Mouse (Mus musculus) embryonic facial prominence, embryonic 10.5 days (tissue): Measurements from ENCODE around the gene Atrnl1. TPM values are rescaled to one million over a fixed set of nuclear protein-coding genes. Genes with fewer than 3 reads are reported as not detected.
A peak's percentile ranks its signal among the peaks of the same experiment; 100 is the strongest.

Experiments
- DNase-seq: peaks from one replicate; pipeline ENCODE4 v3.0.0-alpha.2; 2017; ENCODE audit warnings: low spot score
- H3K27ac ChIP-seq: fragments of 300-500 bp; sonication (generic); replicated peaks from 2 replicates; pipeline ENCODE4 v1.5.1; 2016; ENCODE audit warnings: mild to moderate bottlenecking
- H3K27me3 ChIP-seq: fragments of 300-500 bp; sonication (generic); replicated peaks from 2 replicates; pipeline ENCODE4 v1.6.1; 2016; ENCODE audit warnings: low read depth, mild to moderate bottlenecking; ENCODE audit not compliant: poor library complexity, severe bottlenecking
- H3K36me3 ChIP-seq: fragments of 300-500 bp; sonication (generic); replicated peaks from 2 replicates; pipeline ENCODE4 v1.6.1; 2016; ENCODE audit warnings: mild to moderate bottlenecking, moderate library complexity
- H3K4me1 ChIP-seq: fragments of 300-500 bp; sonication (generic); 2 replicates; pipeline ENCODE4 v1.6.1; 2016
- H3K4me3 ChIP-seq: fragments of 300-500 bp; sonication (generic); 2 replicates; pipeline ENCODE4 v1.5.1; 2016; ENCODE audit warnings: mild to moderate bottlenecking, moderate library complexity
- H3K9me3 ChIP-seq: fragments of 300-500 bp; sonication (generic); 2 replicates; pipeline ENCODE4 v1.6.1; 2016; ENCODE audit warnings: mild to moderate bottlenecking
- whole genome bisulfite sequencing: fragments of 180-500 bp; shearing (Covaris S2); methylation state at CpG from one replicate; pipeline ENCODE4 v1.1.7; 2016; 5-methylcytosine and 5-hydroxymethylcytosine counted together
- polyA plus RNA-seq: library from polyadenylated mRNA; unstranded; fragments of >200 nt; fragmentation: Nextera tagmentation; extraction: Ambion mirVana; gene quantifications from 2 replicates; pipeline ENCODE4 v1.2.1, GENCODE M21; 2016

Gene Atrnl1
- polyA plus RNA-seq, 1 experiment from 2014 or later: 4.3 TPM

DNA sequence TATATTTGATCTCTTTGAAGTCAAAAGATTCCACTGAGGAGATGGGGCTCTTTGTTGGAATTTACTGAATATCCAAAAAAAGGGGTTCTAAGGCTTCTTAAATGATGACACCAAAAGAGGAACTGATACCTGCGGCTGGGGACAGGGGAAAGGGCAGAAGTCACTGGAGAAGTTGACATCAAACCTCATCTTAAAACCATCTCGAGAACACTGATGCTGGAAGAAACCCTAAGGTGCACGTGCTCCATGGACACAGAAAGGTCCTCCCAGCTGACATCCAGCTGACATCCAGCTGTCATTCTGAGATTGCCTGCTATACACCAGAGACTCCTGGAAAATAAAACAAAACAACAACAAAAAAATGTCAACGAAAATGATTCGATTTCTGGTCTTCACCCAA lies 19.9 kb upstream of the Atrnl1 start:
- Histone ChIP-seq H3K27me3 (0 out of 2 replicates have a peak, but pooled peaks cover under 1% of the 10 kb centered on the region), H3K4me1 (peaks cover 15% of the 10 kb centered on the region), H3K36me3 (no peaks in the 10 kb centered on the region), H3K9me3 (no peaks in the 10 kb centered on the region), H3K4me3 (no peak overlapping the region), H3K27ac (no peak overlapping the region)
- no peak for DNase-seq
- 86% methylated on average over 5 of the region's 5 CpGs for WGBS

DNA sequence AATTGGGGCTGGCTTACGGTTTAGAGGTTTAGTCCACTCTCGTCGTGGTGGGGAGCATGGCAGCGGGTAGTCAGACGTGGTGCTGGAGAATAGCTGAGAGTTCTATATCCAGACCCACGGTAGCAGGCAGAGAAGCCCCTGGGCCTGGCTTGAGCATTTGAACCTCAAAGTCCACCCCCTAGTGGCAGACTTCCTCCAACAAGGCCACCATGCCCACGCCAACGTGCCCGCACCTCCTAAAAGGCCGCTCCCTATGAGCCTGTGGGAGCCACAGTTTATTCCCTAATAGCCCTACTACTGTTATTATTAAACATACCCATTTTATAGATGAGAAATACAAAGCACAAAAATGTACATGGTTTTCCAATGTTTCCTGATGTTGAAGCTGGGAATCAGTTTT lies 19.2 kb upstream of the Atrnl1 start:
- Histone ChIP-seq H3K4me1 (peaks cover 8% of the 10 kb centered on the region; the same call in 1 of the 2 replicates), H3K27me3 (0 out of 2 replicates have a peak, but pooled peaks cover 6% of the 10 kb centered on the region), H3K9me3 (no peaks in the 10 kb centered on the region), H3K36me3 (no peaks in the 10 kb centered on the region), H3K27ac (no peak overlapping the region), H3K4me3 (no peak overlapping the region)
- WGBS: 81% methylated on average over 10 of the region's 10 CpGs
- DNase-seq: no peak

DNA sequence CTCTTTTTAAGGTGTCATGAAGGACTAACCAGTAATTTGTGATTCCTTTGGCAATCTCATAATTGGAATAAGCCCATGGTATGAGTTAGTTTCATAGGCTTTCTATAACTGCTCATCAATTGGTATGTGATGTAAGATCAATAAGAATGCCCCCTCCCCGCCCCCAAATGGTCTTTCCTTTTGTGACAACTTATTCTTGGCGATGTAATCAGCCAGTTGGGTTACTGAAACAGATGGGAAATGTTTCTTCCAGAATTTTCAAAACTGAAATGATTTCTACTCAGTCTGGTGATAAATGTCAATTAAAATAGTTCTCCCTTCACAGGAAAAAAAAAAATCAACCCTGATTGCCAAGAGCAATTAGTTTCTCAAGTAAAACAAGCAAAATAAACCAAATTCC lies 18.5 kb upstream of the Atrnl1 start:
- H3K36me3 ChIP-seq: no peaks in the 10 kb centered on the region
- H3K27ac ChIP-seq: no peak overlapping the region
- H3K9me3 ChIP-seq: no peaks in the 10 kb centered on the region
- WGBS: 88% methylated on average over 2 of the region's 2 CpGs
- H3K4me1 ChIP-seq: 0 out of 2 replicates have a peak, but pooled peaks cover 6% of the 10 kb centered on the region
- H3K27me3 ChIP-seq: 0 out of 2 replicates have a peak, but pooled peaks cover 6% of the 10 kb centered on the region
- DNase-seq: no peak
- H3K4me3 ChIP-seq: no peak overlapping the region

DNA sequence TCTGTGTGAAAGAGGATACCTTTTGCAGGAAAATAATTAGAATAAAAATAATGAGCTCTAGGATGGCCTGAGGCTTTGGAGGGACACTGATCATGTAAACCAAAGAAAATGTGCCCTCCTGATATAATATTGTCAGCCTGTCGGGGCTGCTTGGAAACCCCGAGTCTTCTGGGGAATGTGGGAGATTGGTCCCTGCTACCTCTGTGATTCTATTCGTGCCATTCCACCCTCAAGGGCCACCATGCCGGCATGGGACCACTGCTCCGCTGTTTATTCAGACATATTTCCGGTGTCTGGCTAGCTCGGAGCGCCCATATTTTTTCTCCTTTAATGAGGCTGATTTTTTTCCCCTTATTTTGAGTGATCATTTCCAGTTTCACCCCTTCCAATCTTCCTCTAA lies 11.7 kb upstream of the Atrnl1 start:
- no peak overlapping the region for H3K27ac ChIP-seq
- 0 out of 2 replicates have a peak, but pooled peaks cover 6% of the 10 kb centered on the region for H3K27me3 ChIP-seq
- H3K9me3 ChIP-seq: no peaks in the 10 kb centered on the region
- H3K4me3 ChIP-seq: no peak overlapping the region
- 74% methylated on average over 8 of the region's 8 CpGs for WGBS
- DNase-seq: no peak
- no peaks in the 10 kb centered on the region for H3K36me3 ChIP-seq
- peaks cover 38% of the 10 kb centered on the region for H3K4me1 ChIP-seq

DNA sequence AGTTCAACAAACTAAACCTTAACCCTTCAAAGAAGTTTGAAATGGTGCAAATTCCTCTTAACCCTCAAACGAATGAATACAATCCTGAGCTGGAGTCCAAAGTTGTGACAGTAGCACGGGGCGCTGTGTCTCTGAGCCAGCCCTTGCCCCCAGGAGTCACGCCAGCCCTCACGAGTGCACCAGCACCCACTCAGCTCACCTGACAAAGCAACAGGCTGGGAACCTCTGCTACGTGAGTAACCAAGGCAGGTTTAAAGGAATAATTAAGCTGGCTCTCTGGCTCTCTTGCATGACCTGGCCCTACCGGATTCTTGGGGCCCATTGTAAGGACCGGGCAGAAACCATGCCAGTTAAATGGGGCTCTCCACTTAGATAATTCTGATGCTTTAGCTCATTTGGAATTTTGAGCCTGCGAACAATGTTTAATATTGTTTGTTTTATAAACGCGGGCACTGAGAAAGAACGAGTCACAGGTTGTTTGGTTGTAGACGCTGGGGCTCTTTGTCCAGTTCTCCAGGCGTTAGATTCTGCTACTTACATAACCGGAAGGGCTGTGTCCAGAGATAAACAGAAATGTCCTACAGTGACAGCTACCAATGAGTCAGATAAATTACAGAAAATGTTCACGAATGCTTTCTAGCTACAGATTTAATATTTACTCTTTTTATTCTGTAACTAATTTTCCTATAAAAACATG lies 10.5 kb upstream of the Atrnl1 start:
- 66% methylated on average over 16 of the region's 16 CpGs for WGBS
- Histone ChIP-seq H3K4me1 (peaks cover 38% of the 10 kb centered on the region), H3K4me3 (no peak overlapping the region), H3K27ac (peak overlapping the region; percentile 59), H3K9me3 (no peaks in the 10 kb centered on the region), H3K36me3 (no peaks in the 10 kb centered on the region), H3K27me3 (0 out of 2 replicates have a peak, but pooled peaks cover 6% of the 10 kb centered on the region)
- DNase-seq: no peak

DNA sequence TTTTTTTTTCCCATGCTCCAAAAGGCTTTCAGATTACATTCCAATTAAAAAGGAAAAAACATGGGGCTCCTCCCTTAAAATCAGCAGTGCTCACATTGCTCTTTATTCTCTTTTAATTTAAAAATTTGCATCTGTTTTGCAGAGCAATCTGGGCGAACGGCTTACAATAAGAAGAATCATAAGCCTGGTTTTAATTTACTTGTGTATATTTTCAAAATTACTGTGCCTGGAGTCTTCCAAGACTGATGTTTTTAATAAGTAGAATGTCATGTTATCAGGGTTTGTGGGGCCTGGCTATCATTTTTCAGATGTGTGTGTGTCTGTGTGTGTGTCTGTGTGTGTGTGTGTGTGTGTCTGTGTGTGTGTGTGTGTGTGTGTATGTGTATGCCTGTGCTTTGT lies 9.9 kb upstream of the Atrnl1 start:
- no peaks in the 10 kb centered on the region for H3K9me3 ChIP-seq
- no peak overlapping the region; the same call in 1 of the 2 replicates for H3K27ac ChIP-seq
- 0 out of 2 replicates have a peak, but pooled peaks cover 6% of the 10 kb centered on the region for H3K27me3 ChIP-seq
- no peaks in the 10 kb centered on the region for H3K36me3 ChIP-seq
- H3K4me3 ChIP-seq: no peak overlapping the region
- no peak for DNase-seq
- 56% methylated on average over 2 of the region's 2 CpGs for WGBS
- peaks cover 38% of the 10 kb centered on the region for H3K4me1 ChIP-seq

DNA sequence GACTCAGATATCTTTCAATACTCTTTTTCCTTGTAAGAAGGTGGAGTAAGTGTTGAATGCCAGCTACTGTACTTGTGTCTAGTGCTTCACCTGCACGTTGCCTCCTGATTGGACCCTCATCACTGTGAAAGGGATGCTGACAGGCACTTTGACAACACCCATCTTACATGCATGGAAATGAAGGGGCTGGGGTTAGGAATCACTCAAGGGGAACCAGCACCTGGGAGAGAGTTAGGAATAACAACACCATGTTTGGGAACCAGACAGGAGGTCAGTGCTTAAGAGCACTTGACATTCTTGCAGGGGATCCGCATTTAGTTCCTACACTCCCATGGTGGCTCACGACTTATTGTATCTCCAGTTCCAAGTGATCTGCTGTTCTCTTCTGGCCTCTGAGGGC lies 7.2 kb upstream of the Atrnl1 start:
- no peaks in the 10 kb centered on the region for H3K9me3 ChIP-seq
- H3K4me3 ChIP-seq: no peak overlapping the region
- no peak for DNase-seq
- no peaks in the 10 kb centered on the region for H3K27me3 ChIP-seq
- peaks cover 34% of the 10 kb centered on the region for H3K4me1 ChIP-seq
- WGBS: 81% methylated on average over 3 of the region's 3 CpGs
- no peaks in the 10 kb centered on the region for H3K36me3 ChIP-seq
- no peak overlapping the region for H3K27ac ChIP-seq

GRCm38 (mm10) chr19:57605941-57606340 lies 4.9 kb upstream of the Atrnl1 start:
- 93% methylated on average over 3 of the region's 3 CpGs for WGBS
- Histone ChIP-seq H3K9me3 (no peaks in the 10 kb centered on the region), H3K27ac (no peak overlapping the region), H3K4me1 (peaks cover 29% of the 10 kb centered on the region), H3K4me3 (no peak overlapping the region), H3K36me3 (no peaks in the 10 kb centered on the region), H3K27me3 (no peaks in the 10 kb centered on the region)
- no peak for DNase-seq

DNA sequence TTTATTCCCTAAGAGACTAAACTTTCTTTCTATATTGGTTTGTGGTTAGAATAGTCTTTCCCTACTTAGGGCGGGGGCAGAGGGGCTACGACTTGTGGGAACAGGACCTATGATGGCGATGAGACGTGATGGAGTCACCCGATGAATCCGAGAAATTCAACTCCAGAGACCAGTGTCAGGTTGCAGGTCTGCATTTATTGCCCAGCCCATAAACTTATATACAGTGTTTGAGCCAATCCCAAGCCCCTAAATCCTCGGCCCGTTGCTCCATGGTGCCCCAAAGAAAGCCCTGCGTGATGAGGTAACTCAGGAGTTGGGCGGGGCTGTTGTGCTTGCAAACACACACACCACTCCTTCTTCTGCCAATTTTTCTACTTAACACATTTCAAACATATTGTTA lies 4.5 kb upstream of the Atrnl1 start:
- DNase-seq: no peak
- Histone ChIP-seq H3K27me3 (no peaks in the 10 kb centered on the region), H3K9me3 (no peaks in the 10 kb centered on the region), H3K27ac (no peak overlapping the region), H3K36me3 (no peaks in the 10 kb centered on the region), H3K4me3 (no peak overlapping the region), H3K4me1 (peaks cover 29% of the 10 kb centered on the region)
- WGBS: 87% methylated on average over 10 of the region's 10 CpGs

- DNase-seq: no peak
- Histone ChIP-seq H3K4me1 (peaks cover 42% of the 10 kb centered on the region), H3K27me3 (no peaks in the 10 kb centered on the region), H3K27ac (peak overlapping the region; percentile 98), H3K36me3 (no peaks in the 10 kb centered on the region; the same call in 1 of the 2 replicates), H3K4me3 (peak overlapping the region; percentile 97), H3K9me3 (no peaks in the 10 kb centered on the region)
- WGBS: 16% methylated on average over 12 of the region's 12 CpGs
Observed at GRCm38 (mm10) chr19:57609361-57610057, 1.3 kb upstream of the Atrnl1 start.

DNA sequence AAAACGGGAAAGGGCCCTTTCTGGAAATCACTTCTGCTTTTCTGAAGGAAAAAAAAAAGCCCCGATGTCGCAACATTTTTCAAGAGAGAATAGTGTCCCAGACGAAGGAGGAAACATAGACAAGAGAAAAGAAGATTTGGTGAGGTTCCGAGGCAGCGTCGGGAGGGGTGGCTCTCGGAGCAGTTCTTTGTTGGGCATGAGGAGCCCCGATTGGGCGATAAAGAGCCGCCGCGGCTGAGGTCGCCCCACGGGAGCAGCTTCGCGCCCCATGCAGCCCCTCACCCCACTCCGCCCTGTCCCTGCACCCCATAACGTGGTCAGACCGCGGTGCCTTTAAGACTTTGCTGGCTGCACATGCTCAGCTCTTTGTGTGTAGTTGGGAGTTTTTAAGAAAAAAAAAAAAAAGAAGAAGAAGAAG lies 767 bp upstream of the Atrnl1 start:
- WGBS: under 1% methylated on average over 21 of the region's 21 CpGs
- Histone ChIP-seq H3K27ac (peak overlapping the region; percentile 98), H3K4me1 (peaks cover 42% of the 10 kb centered on the region), H3K36me3 (no peaks in the 10 kb centered on the region; the same call in 1 of the 2 replicates), H3K9me3 (no peaks in the 10 kb centered on the region), H3K27me3 (no peaks in the 10 kb centered on the region), H3K4me3 (peak overlapping the region; percentile 97)
- DNase-seq: peak; percentile 78

DNA sequence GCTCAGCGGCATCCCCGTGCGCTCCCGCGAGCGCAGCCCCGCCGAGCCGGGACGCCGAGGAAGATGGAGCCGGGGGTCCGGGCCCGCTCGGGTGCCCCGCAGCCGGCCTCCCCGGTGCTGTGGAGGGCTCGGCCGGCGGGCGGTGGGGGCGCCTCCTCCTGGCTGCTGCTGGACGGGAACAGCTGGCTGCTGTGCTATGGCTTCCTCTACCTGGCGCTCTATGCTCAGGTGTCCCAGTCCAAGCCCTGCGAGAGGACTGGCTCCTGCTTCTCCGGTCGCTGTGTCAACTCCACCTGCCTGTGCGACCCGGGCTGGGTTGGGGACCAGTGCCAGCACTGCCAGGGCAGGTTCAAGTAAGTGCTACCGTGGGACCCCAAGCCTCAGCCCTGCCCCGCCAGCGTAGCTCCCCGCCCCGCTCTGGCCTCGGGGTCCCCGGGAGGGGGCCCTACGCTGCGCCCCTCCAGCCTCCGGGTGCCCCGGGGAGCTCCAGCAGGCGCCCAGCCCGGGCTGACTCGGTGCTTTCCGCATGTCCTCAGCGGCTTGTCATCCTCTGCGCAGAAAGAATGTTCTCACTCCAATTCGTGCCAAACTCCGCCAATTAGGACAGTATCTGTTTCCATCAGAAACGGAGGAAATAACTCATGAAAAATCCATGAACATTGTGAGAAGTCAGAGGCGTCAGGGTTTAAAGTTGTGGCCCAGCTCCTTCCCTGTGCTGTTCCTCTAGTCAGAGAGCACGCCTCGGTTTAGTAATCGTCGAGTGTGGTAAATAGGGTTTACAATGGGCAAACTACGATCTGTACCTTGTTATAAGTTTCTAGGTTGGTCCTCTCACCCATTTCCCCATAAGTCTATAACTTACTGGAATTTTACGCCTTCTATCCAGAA lies 701 bp downstream of the Atrnl1 start:
- WGBS: 1% methylated on average over 57 of the region's 57 CpGs
- Histone ChIP-seq H3K4me3 (peak overlapping the region; percentile 97), H3K4me1 (peaks cover 42% of the 10 kb centered on the region), H3K36me3 (peaks cover 4% of the 10 kb centered on the region; the same call in 1 of the 2 replicates), H3K9me3 (no peaks in the 10 kb centered on the region), H3K27me3 (no peaks in the 10 kb centered on the region), H3K27ac (peak overlapping the region; percentile 98)
- peak; percentile 80 for DNase-seq
